Mouse (Mus musculus) heart, postnatal 0 days (tissue): ENCODE results near the gene Neurl1b.

Experiments
- CTCF ChIP-seq: IDR thresholded peaks from 2 replicates; pipeline ENCODE4 v1.5.1; 2016; ENCODE audit warnings: antibody characterized with exemption, control low read depth, low read depth
- EP300 ChIP-seq: IDR thresholded peaks from 2 replicates; pipeline ENCODE4 v1.6.1; 2016; ENCODE audit warnings: antibody characterized with exemption, low read depth

DNA sequence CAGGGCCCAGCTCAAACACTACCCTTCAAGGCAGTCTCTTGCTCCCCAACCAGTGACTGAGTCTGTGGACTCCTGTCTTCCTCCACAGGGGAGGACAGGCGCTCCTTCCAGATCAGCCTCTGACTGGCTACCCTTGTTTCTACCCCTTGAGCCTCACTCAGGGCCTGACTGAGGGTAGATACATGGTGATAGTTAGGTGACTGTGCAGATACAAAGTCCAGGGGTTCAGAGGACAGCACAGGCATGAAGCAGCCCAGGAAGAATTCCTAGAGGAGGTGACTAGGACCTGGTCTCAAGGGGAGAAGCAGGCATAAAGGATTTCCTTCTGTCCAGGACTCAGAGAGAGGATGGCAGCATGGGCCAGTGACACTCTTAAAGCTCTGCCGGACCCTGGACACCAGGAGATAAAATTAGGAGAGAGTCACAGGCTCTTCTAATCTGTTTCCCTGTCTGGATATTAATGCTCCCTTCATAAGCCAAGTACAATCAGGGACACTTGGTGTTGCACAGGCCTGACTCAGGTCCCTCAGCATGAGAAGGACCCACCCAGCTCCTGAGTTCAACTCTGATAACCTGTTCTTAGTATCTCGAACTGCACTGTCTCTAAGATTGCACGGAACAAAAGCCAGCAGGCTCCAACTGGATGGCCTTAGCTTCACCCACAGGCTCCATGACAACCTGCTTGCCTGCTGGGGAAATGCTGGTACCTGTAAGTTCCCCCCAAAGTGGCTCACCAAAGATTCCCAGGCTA, 37.5 kb upstream of the Neurl1b start:
- TF ChIP-seq CTCF (no peak), EP300 (no peak)
